ENCODE assay signal across 7 mouse cellular contexts in genomic region chr2:28916513-28916865, GRCm38 (mm10). TPM values are rescaled to one million over a fixed set of nuclear protein-coding genes. Genes with fewer than 3 reads are reported as not detected.
A peak's percentile ranks its signal among the peaks of the same experiment; 100 is the strongest.
DNase-seq lines count a peak whose midpoint lies in the region; ATAC-seq lines count a peak whose summit lies in the region.

TSS of gene Barhl1 (minus strand) at chr2:28916668.

- 3% methylated on average over 18 of the region's 18 CpGs for WGBS in lung, embryonic 16.5 days
- WGBS in limb, embryonic 10.5 days = under 1% methylated on average over 18 of the region's 18 CpGs
- 3% methylated on average over 18 of the region's 18 CpGs for WGBS in stomach, embryonic 16.5 days

- H3K9me3 ChIP-seq in lung, embryonic 16.5 days (ENCODE audit: control insufficient read depth, low read length) = no peaks in the 10 kb centered on the region
- H3K9me3 ChIP-seq in limb, embryonic 10.5 days (replicated peaks) = no peaks in the 10 kb centered on the region
- no peaks in the 10 kb centered on the region for H3K9me3 ChIP-seq in stomach, embryonic 16.5 days (replicated peaks; ENCODE audit: control insufficient read depth, low read length)

- H3K4me3 ChIP-seq in lung, embryonic 16.5 days (ENCODE audit: low read length) = peak within 1 kb of the TSS; percentile 18
- peak within 1 kb of the TSS; percentile 28; the same call in 1 of the 2 replicates for H3K4me3 ChIP-seq in limb, embryonic 10.5 days
- H3K4me3 ChIP-seq in stomach, embryonic 16.5 days (replicated peaks; ENCODE audit: low read length) = peak within 1 kb of the TSS; percentile 11; the same call in 1 of the 2 replicates

- H3K4me1 ChIP-seq in lung, embryonic 16.5 days (replicated peaks; ENCODE audit: control insufficient read depth, insufficient read depth, low read length) = peaks cover 4% of the 10 kb centered on the region; the same call in 1 of the 2 replicates
- H3K4me1 ChIP-seq in limb, embryonic 10.5 days = peaks cover 15% of the 10 kb centered on the region
- H3K4me1 ChIP-seq in stomach, embryonic 16.5 days (ENCODE audit: control insufficient read depth, insufficient read depth, low read length) = peaks cover 6% of the 10 kb centered on the region

- no peak within 1 kb of the TSS for H3K9ac ChIP-seq in lung, embryonic 16.5 days (ENCODE audit: low read length)
- H3K9ac ChIP-seq in stomach, embryonic 16.5 days (ENCODE audit: low read length) = no peak within 1 kb of the TSS

- H3K36me3 ChIP-seq in lung, embryonic 16.5 days (ENCODE audit: control insufficient read depth, insufficient read depth, low read length) = no peaks in the 10 kb centered on the region
- no peaks in the 10 kb centered on the region for H3K36me3 ChIP-seq in limb, embryonic 10.5 days
- H3K36me3 ChIP-seq in stomach, embryonic 16.5 days (ENCODE audit: control insufficient read depth, insufficient read depth, low read length) = no peaks in the 10 kb centered on the region

- no peak within 1 kb of the TSS for H3K27ac ChIP-seq in lung, embryonic 16.5 days (ENCODE audit: low read length)
- H3K27ac ChIP-seq in limb, embryonic 10.5 days = no peak within 1 kb of the TSS
- no peak within 1 kb of the TSS for H3K27ac ChIP-seq in stomach, embryonic 16.5 days (ENCODE audit: low read length)

- peak within 1 kb of the TSS; percentile 33 for H3K4me2 ChIP-seq in lung, embryonic 16.5 days (ENCODE audit: low read depth, low read length)
- peak within 1 kb of the TSS; percentile 27; the same call in 1 of the 2 replicates for H3K4me2 ChIP-seq in stomach, embryonic 16.5 days (ENCODE audit: low read depth, low read length)

- peaks cover 84% of the 10 kb centered on the region for H3K27me3 ChIP-seq in lung, embryonic 16.5 days (ENCODE audit: control insufficient read depth, insufficient read depth, low read depth, low read length)
- H3K27me3 ChIP-seq in limb, embryonic 10.5 days (ENCODE audit: low read depth, poor library complexity, severe bottlenecking) = peaks cover 100% of the 10 kb centered on the region
- H3K27me3 ChIP-seq in stomach, embryonic 16.5 days (ENCODE audit: control insufficient read depth, insufficient read depth, low read length) = peaks cover 90% of the 10 kb centered on the region

- no peak for ATAC-seq in lung, embryonic 16.5 days (ENCODE audit: low read depth)
- ATAC-seq in stomach, embryonic 16.5 days (ENCODE audit: insufficient read depth, low FRiP score) = no peak

- no peak for DNase-seq in lung, postnatal 14 days
- peak; percentile 78 to 80 for DNase-seq in cerebellum, postnatal 14 days
- no peak for DNase-seq in limb, embryonic 10.5 days (ENCODE audit: low spot score)
- DNase-seq in adrenal gland, postnatal 14 days = no peak
- DNase-seq in gastrocnemius, postnatal 10 days = no peak

RNA-seq across cellular contexts. Expression of gene Barhl1, which starts in this region (rescaled TPM):
- 0.28 TPM in 1 of 2 replicates, not detected in the other for polyA plus RNA-seq in lung, embryonic 16.5 days (2015; fragmentation: Nextera tagmentation; extraction: Ambion mirVana)
- polyA plus RNA-seq in limb, embryonic 10.5 days (2016; fragmentation: Nextera tagmentation; extraction: Ambion mirVana) = not detected in 2 replicates
- polyA plus RNA-seq in stomach, embryonic 16.5 days (2015; fragmentation: Nextera tagmentation; extraction: Ambion mirVana) = not detected in 2 replicates
- total RNA-seq in adrenal gland, postnatal 14 days (2021) = 0.26 TPM in 1 of 2 replicates, not detected in the other
- total RNA-seq in gastrocnemius, postnatal 10 days (2021) = not detected

Comparison
In these comparisons a context has a peak if more than half of its experiments do, and no peak if none do; other contexts are left out.
1. DNase-seq: peak in cerebellum, postnatal 14 days (2 of 2); none in lung, postnatal 14 days (single experiment), limb, embryonic 10.5 days (single experiment), adrenal gland, postnatal 14 days (single experiment) and gastrocnemius, postnatal 10 days (single experiment).
2. Peak in every context shown above with its lines, with median percentiles within 50 percentile points of each other: H3K4me3 ChIP-seq.